Mouse (Mus musculus) CH12.LX (cell line): ENCODE data around the gene Rbm19.

ENCODE experiments used
- CHD1 ChIP-seq: IDR thresholded peaks from 2 replicates; pipeline ENCODE4 v1.6.1; 2012; ENCODE audit warnings: low read depth, low read length, improper control_type of control experiment, inconsistent platforms
- CTCF ChIP-seq, 2 experiments: IDR thresholded peaks in 1 of 2; conservative IDR thresholded peaks in 1 of 2; 2 replicates each; pipeline ENCODE4 v1.5.1; 2011 to 2012; ENCODE audit warnings: low read depth in 2 of 2, low read length in 2 of 2, improper control_type of control experiment in 1 of 2, inconsistent platforms in 1 of 2, mild to moderate bottlenecking in 1 of 2, moderate library complexity in 1 of 2
- EP300 ChIP-seq: IDR thresholded peaks from 2 replicates; pipeline ENCODE4 v1.6.1; 2011; ENCODE audit warnings: low read length, improper control_type of control experiment
- GABPA ChIP-seq: IDR thresholded peaks from 2 replicates; pipeline ENCODE4 v1.6.1; 2012; ENCODE audit warnings: low read depth, low read length, improper control_type of control experiment, inconsistent platforms; ENCODE audit not compliant: insufficient replicate concordance
- MAFK ChIP-seq: IDR thresholded peaks from 2 replicates; pipeline ENCODE4 v1.6.1; 2011; ENCODE audit warnings: low read length, improper control_type of control experiment; ENCODE audit not compliant: insufficient replicate concordance
- MAX ChIP-seq: IDR thresholded peaks from 2 replicates; pipeline ENCODE4 v1.6.1; 2011; ENCODE audit warnings: low read length, improper control_type of control experiment
- POLR2A ChIP-seq: IDR thresholded peaks from 2 replicates; pipeline ENCODE4 v1.6.1; 2011; ENCODE audit warnings: low read depth, mild to moderate bottlenecking, improper control_type of control experiment, low read length
- TBP ChIP-seq: conservative IDR thresholded peaks from 2 replicates; pipeline ENCODE4 v1.6.1; 2011; ENCODE audit warnings: low read depth, low read length, improper control_type of control experiment
- USF1 ChIP-seq: IDR thresholded peaks from 2 replicates; pipeline ENCODE4 v1.6.1; 2014; ENCODE audit warnings: low read depth, mild to moderate bottlenecking, inconsistent platforms, low read length, improper control_type of control experiment
- ZNF384 ChIP-seq: IDR thresholded peaks from 2 replicates; pipeline ENCODE4 v1.6.1; 2012; ENCODE audit warnings: low read depth, low read length, improper control_type of control experiment, inconsistent platforms

DNA sequence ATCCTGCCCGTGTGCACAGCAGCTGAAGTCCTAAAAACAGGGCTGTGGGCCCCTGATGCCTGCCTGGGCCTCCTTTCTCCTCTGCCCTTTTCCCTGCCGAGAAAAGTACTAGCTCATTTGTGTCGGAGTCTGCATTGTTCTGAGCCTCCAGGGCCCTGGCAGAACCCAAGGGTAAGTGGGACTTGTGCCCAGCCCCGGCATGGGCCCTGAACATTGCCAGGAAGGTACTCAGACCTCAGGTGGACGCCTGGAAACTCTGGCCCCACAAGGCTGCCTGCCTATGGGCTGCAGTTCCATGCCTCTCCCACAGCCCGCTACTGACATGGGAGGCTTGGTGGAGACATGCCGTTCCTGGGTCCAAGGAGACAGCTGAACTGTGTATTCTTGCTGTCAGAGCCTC, 72.3 kb downstream of the Rbm19 start:
- TF ChIP-seq EP300 = no peak
- no peak for TF ChIP-seq POLR2A
- TF ChIP-seq GABPA = no peak
- TF ChIP-seq TBP = no peak
- no peak for TF ChIP-seq CTCF (conservative IDR thresholded peaks at IDR 0.05 in 1 of 2, IDR thresholded peaks at IDR 0.05 in 1 of 2; ENCODE audit: low read depth in 2 of 2, low read length in 2 of 2)
- no peak for TF ChIP-seq ZNF384
- no peak for TF ChIP-seq USF1
- no peak for TF ChIP-seq MAFK
- no peak for TF ChIP-seq MAX
- no peak for TF ChIP-seq CHD1
